Mouse (Mus musculus): ENCODE data around the gene Gm14743.
"Not testable (repeated sequence)": the region's sequence is repeated elsewhere in the genome, so short reads cannot be mapped to it uniquely, and the experiment has no call there.

The Gm14743 gene

DNA sequence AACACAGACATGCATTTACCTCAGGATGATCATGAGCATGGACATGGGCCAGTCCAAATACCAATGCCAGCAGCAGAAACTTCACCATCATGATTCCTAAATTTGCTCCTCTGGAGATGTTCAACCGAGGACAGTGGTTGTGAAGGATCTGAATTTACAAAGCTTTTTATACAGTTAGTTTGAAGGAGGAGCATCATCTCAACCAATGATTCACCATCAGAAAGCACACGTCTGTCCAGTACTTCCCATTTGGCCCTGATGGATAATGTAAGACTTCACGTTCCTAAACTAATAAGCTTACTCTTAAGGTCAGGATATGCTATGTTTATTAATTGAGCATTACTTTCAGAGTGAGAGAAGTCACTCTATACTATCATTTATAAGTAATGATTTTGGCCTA, at the start of gene Gm14743:
TSS of gene Gm14743 (minus strand) at position 101 of the 400 bp plus-strand sequence.
- not testable (repeated sequence) for DNase-seq (ENCODE audit: low spot score in 2 of 2)

DNA sequence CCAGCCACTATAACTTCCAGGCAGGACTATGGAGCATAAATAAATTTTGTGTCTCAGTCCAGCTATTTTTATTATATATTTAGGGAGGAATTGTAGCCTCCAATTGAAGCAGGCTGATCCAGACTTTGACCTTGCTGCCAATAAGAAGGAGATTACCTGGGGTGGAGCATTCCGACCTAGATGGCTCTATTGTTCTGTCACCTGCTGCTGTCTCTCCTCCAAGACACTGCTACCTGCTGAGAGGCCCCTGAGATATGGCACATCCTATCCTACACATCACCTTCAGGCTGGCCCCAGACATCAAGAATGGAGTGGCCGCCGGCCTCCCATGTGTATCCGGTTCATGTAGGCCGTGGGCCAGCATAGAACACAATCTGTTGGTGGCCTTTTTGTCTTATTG, 42.9 kb downstream of the Gm14743 start:
- DNase-seq (ENCODE audit: low spot score in 2 of 2) = no peak

DNA sequence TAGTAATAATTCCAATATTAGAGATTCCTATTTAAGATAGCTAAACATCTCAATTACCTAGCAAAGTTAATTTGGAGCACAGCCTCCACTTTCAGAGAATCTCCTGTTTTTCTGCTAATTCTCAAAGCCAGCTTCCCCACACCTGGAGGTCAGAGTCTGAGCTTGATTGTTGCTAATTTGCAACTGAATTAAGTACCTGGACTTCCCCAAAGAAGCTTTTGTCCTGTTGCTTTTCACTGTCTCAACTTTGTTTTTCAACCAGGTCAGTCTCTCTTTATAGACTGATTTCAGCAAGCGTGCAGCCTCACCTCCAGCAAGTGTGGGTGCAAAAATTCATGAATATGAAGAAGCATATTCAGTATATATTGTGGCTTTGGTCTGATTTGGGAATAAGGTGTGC, 43.5 kb downstream of the Gm14743 start:
- DNase-seq (ENCODE audit: low spot score in 2 of 2) = not testable (repeated sequence)

All from thymus, postnatal 10 days (tissue).